Mouse (Mus musculus): ENCODE data around the gene Sorcs3. TPM values are rescaled to one million over a fixed set of nuclear protein-coding genes. Genes with fewer than 3 reads are reported as not detected.
A peak's percentile ranks its signal among the peaks of the same experiment; 100 is the strongest.

Gene Sorcs3
- polyA plus RNA-seq, 1 experiment from 2014 or later, result 18.3 TPM

DNA sequence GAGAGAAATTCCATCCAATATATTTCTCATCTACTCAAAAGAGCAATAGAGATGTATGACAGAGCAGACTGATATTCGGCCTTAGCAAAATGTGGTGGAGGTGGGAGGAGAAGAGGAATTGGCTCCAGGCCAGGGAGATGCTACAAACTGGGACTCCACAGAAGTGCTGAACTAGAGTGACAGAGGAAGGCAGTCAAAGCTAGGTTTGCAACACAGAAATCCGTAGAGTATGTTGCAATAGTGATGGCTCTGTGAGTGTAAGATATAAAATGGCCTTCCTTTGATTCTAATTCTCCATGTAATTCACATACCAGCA lies 340.3 kb downstream of the Sorcs3 start:
- Histone ChIP-seq H3K4me1 (ENCODE audit: control insufficient read depth, insufficient read depth, low read length) (peaks cover 3% of the 10 kb centered on the region; the same call in 1 of the 2 replicates), H3K27ac (ENCODE audit: low read length) (no peak overlapping the region), H3K9ac (ENCODE audit: low read depth, low read length) (no peak overlapping the region), H3K36me3 (ENCODE audit: control insufficient read depth, insufficient read depth, low read length) (no peaks in the 10 kb centered on the region), H3K27me3 (ENCODE audit: control insufficient read depth, insufficient read depth, low read depth, low read length) (no peaks in the 10 kb centered on the region), H3K4me2 (ENCODE audit: low read length) (no peak overlapping the region), H3K4me3 (ENCODE audit: low read depth, low read length) (no peak overlapping the region), H3K9me3 (replicated peaks; ENCODE audit: control insufficient read depth, low read length, poor library complexity, severe bottlenecking) (no peaks in the 10 kb centered on the region)
- no peak for ATAC-seq
- WGBS, result 73% methylated on average over 2 of the region's 2 CpGs

DNA sequence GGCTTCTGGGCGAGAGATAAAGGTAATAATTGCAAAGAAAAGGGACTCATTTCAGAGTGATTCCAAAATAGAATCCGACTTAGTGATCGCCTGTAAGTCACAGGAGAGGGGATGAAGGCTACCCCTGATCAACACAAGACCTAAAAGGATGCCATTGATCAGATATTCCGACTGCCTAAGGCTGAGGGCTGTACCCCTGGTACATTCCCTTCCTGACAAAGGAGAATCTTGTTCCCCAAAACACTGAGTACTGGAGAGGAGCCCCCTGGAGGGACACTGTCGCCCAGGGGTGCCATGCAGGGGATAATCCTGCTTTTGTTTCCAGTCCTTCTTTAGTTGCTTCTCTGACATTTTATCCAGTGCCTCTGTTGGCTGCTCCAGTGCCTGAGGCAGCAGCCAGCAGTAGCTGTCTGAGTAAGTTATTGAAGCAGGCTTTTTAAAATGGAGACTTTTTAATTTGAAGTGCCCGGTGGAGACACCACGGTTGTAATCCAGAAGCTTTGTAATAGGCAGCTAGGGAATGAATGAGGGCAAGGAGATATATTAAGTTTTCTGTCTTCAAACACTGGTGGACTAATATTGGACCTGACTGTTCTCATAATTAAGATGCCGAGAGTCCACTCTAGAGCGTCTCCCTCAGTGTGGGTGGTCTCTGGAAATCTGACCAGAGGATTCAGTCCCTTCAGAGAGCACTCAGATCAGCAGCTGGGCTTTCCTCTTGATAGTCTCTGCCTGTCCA lies 342.5 kb downstream of the Sorcs3 start:
- H3K9ac ChIP-seq (ENCODE audit: low read depth, low read length), result no peak overlapping the region
- ATAC-seq, result peak; percentile 39; the same call in 1 of the 2 replicates

DNA sequence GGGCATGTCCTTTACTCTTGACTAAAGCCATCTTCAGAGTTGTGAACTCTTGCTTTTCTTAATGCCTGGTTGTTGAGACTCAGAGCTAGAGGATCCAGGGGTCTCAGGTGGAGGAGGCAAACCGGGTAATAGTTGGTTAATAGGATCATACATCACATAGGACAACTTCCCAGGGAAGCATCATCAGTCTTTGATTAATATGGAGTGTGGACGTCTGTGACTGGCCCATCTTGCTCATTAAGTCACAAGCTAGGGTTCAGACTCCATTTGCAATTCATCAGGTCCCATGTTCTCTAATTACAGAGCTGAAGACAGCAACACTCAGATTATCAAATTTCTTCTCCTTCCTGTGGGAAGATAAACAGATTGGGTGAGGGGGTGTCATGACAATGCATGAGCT lies 353.6 kb downstream of the Sorcs3 start:
- 43% methylated on average over 2 of the region's 2 CpGs for WGBS
- no peak overlapping the region for H3K9ac ChIP-seq (ENCODE audit: low read depth, low read length)
- H3K27me3 ChIP-seq (ENCODE audit: control insufficient read depth, insufficient read depth, low read depth, low read length), result no peaks in the 10 kb centered on the region
- no peaks in the 10 kb centered on the region for H3K4me1 ChIP-seq (ENCODE audit: control insufficient read depth, insufficient read depth, low read length)
- no peaks in the 10 kb centered on the region for H3K9me3 ChIP-seq (replicated peaks; ENCODE audit: control insufficient read depth, low read length, poor library complexity, severe bottlenecking)
- no peak overlapping the region for H3K4me3 ChIP-seq (ENCODE audit: low read depth, low read length)
- no peak overlapping the region for H3K4me2 ChIP-seq (ENCODE audit: low read length)
- no peak for ATAC-seq
- H3K36me3 ChIP-seq (ENCODE audit: control insufficient read depth, insufficient read depth, low read length), result no peaks in the 10 kb centered on the region
- H3K27ac ChIP-seq (ENCODE audit: low read length), result no peak overlapping the region

More for the DNA sequence above, 342.5 kb downstream of the Sorcs3 start:
- 13% methylated on average over 9 of the region's 9 CpGs for WGBS
- no peak overlapping the region for H3K4me3 ChIP-seq (ENCODE audit: low read depth, low read length)
- no peak overlapping the region for H3K4me2 ChIP-seq (ENCODE audit: low read length)
- H3K4me1 ChIP-seq (ENCODE audit: control insufficient read depth, insufficient read depth, low read length), result peaks cover 3% of the 10 kb centered on the region; the same call in 1 of the 2 replicates
- H3K36me3 ChIP-seq (ENCODE audit: control insufficient read depth, insufficient read depth, low read length), result no peaks in the 10 kb centered on the region
- H3K27me3 ChIP-seq (ENCODE audit: control insufficient read depth, insufficient read depth, low read depth, low read length), result no peaks in the 10 kb centered on the region
- no peak overlapping the region for H3K27ac ChIP-seq (ENCODE audit: low read length)
- no peaks in the 10 kb centered on the region for H3K9me3 ChIP-seq (replicated peaks; ENCODE audit: control insufficient read depth, low read length, poor library complexity, severe bottlenecking)

DNA sequence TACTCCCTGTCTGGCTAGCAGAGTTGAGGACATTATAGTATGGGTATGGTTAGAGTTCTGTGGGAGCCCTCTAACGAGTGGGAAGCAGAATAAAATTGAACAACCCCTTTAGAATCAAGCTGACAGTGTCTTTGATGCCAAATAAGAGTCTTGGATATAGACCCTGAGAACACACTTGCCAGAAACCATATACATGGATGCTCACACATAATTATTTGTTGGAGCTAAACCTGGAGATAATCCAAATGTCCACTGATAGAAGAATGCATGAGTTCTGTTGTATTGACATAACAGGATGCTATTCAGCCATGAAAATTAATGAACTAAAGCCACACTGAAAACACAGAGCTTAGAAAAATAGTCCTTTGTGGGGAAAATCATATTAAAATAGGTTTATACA lies 369.9 kb downstream of the Sorcs3 start:
- no peak overlapping the region for H3K9ac ChIP-seq (ENCODE audit: low read depth, low read length)
- no peak overlapping the region for H3K27ac ChIP-seq (ENCODE audit: low read length)
- 0 out of 2 replicates have a peak, but pooled peaks cover 2% of the 10 kb centered on the region for H3K9me3 ChIP-seq (replicated peaks; ENCODE audit: control insufficient read depth, low read length, poor library complexity, severe bottlenecking)
- no peak overlapping the region for H3K4me2 ChIP-seq (ENCODE audit: low read length)
- H3K4me1 ChIP-seq (ENCODE audit: control insufficient read depth, insufficient read depth, low read length), result no peaks in the 10 kb centered on the region
- H3K27me3 ChIP-seq (ENCODE audit: control insufficient read depth, insufficient read depth, low read depth, low read length), result no peaks in the 10 kb centered on the region
- no peak overlapping the region for H3K4me3 ChIP-seq (ENCODE audit: low read depth, low read length)
- WGBS, result 43% methylated on average over 1 of the region's 1 CpGs
- no peak for ATAC-seq
- H3K36me3 ChIP-seq (ENCODE audit: control insufficient read depth, insufficient read depth, low read length), result no peaks in the 10 kb centered on the region

DNA sequence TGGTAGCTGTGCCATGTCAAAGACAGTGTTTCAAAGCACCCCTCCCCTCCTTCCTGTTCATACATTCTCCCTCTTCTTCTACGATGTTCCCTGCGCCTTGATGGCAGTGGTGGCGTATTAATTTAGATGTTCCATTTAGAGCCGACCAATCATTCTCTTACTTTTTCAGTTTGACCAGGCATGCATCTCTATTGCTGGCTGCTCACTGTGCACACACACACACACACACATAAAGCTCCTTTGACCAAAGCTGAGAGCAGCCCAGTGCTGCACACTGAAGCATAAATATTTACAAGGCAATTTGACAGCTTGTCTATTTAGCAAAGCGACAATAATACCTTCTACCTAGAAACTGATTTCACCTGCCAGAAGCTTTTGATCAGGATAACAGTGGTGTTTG lies 371.3 kb downstream of the Sorcs3 start:
- Histone ChIP-seq H3K27me3 (ENCODE audit: control insufficient read depth, insufficient read depth, low read depth, low read length) (no peaks in the 10 kb centered on the region), H3K9ac (ENCODE audit: low read depth, low read length) (no peak overlapping the region), H3K9me3 (replicated peaks; ENCODE audit: control insufficient read depth, low read length, poor library complexity, severe bottlenecking) (no peaks in the 10 kb centered on the region), H3K4me1 (ENCODE audit: control insufficient read depth, insufficient read depth, low read length) (no peaks in the 10 kb centered on the region), H3K36me3 (ENCODE audit: control insufficient read depth, insufficient read depth, low read length) (no peaks in the 10 kb centered on the region), H3K27ac (ENCODE audit: low read length) (no peak overlapping the region), H3K4me2 (ENCODE audit: low read length) (no peak overlapping the region), H3K4me3 (ENCODE audit: low read depth, low read length) (no peak overlapping the region)
- ATAC-seq, result no peak
- 69% methylated on average over 5 of the region's 5 CpGs for WGBS

DNA sequence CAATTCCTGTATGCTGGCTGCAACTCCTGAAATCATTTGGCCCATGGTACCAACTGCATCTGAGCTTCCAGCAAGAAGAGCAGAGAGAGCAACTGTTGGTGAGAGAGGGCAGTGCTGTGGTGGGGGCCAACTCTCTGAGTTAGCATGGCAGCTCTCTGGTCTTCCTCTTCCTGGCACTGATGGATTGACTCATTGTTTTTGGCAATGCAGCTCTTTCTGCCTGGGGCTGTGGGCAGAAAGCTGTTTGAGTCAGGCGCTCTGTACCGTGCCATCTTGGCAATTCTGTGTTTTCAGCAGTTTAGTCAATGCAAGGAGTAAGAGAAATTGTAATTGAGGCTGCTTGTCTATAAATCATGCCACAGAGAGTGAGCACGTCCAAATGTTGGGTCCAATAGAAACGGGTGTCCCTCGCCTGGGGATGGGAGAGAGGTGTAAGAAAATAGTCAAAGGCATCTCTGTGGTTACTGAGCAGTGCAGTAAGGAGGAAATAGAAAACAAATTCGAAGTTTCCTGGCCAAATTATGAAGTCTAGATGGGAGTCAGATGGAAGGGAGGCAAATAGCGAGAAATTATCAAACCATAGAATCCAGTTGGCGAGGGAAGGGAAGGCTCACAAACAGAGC lies 379.2 kb downstream of the Sorcs3 start:
- H3K9ac ChIP-seq (ENCODE audit: low read depth, low read length), result no peak overlapping the region
- ATAC-seq, result no peak
- 87% methylated on average over 8 of the region's 8 CpGs for WGBS

DNA sequence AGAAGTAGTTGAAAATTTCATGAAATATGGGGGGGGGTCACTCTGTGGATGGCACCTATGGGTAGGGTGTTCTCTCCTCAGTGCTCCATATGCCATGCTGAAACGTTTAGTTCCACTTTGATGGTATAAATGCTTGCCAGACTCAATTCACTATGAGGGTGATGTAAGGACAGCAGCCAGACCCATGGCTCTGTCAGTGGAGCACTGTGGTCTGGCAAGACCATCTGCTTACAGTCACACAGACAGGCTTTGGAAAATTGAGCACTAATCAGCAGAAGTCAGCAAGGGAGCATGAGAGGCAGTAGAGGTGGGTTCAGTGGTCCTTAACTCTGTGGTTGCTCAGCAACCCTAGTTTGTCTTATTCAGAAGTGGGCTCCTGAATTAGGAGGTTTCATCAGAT lies 411.1 kb downstream of the Sorcs3 start:
- H3K4me3 ChIP-seq (ENCODE audit: low read depth, low read length), result no peak overlapping the region

More for the DNA sequence above, 379.2 kb downstream of the Sorcs3 start:
- H3K9me3 ChIP-seq (replicated peaks; ENCODE audit: control insufficient read depth, low read length, poor library complexity, severe bottlenecking), result no peaks in the 10 kb centered on the region
- H3K36me3 ChIP-seq (ENCODE audit: control insufficient read depth, insufficient read depth, low read length), result no peaks in the 10 kb centered on the region
- no peak overlapping the region for H3K4me3 ChIP-seq (ENCODE audit: low read depth, low read length)
- no peak overlapping the region for H3K4me2 ChIP-seq (ENCODE audit: low read length)
- no peak overlapping the region for H3K27ac ChIP-seq (ENCODE audit: low read length)
- no peaks in the 10 kb centered on the region for H3K27me3 ChIP-seq (ENCODE audit: control insufficient read depth, insufficient read depth, low read depth, low read length)
- H3K4me1 ChIP-seq (ENCODE audit: control insufficient read depth, insufficient read depth, low read length), result no peaks in the 10 kb centered on the region

DNA sequence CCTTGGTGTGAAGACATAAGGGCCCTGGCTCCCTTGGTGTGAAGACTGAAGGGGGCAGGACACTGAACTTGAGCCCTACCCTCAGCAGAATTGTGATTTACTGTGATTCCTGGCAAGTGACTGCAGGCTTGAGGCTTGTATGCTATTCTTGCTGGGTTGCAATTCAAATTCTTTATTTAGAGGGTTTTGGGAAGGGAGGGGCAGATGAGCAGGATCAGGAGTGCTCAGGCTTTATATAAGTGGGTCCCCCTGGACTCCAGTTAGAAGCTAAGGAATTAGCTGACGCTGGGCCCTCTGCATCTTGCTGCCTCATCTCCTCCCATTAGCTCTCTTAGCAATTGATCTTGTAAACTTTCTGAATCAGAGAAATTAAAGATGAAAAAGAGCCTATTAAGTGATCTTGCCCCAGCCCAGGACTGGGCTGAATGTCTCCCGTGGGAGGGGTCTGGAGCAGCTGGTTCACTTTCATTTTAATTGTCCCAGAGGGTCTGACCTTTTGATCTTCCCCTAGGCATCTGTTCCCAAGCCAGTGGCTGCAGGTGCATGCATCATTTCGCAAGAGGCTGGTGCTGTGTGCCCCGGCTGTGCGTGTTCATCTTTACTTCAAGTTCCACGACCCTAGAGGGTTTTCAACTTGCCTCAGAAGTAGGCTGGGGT lies 425.0 kb downstream of the Sorcs3 start:
- no peaks in the 10 kb centered on the region for H3K9me3 ChIP-seq (replicated peaks; ENCODE audit: control insufficient read depth, low read length, poor library complexity, severe bottlenecking)
- no peaks in the 10 kb centered on the region for H3K27me3 ChIP-seq (ENCODE audit: control insufficient read depth, insufficient read depth, low read depth, low read length)
- no peak overlapping the region for H3K9ac ChIP-seq (ENCODE audit: low read depth, low read length)
- 23% methylated on average over 6 of the region's 6 CpGs for WGBS
- no peak for ATAC-seq
- H3K4me1 ChIP-seq (ENCODE audit: control insufficient read depth, insufficient read depth, low read length), result peaks cover 10% of the 10 kb centered on the region; the same call in 1 of the 2 replicates
- no peak overlapping the region for H3K4me3 ChIP-seq (ENCODE audit: low read depth, low read length)
- no peak overlapping the region for H3K4me2 ChIP-seq (ENCODE audit: low read length)
- H3K27ac ChIP-seq (ENCODE audit: low read length), result no peak overlapping the region
- no peaks in the 10 kb centered on the region for H3K36me3 ChIP-seq (ENCODE audit: control insufficient read depth, insufficient read depth, low read length)

More for the DNA sequence above, 411.1 kb downstream of the Sorcs3 start:
- Histone ChIP-seq H3K27me3 (ENCODE audit: control insufficient read depth, insufficient read depth, low read depth, low read length) (no peaks in the 10 kb centered on the region), H3K27ac (ENCODE audit: low read length) (no peak overlapping the region), H3K4me1 (ENCODE audit: control insufficient read depth, insufficient read depth, low read length) (no peaks in the 10 kb centered on the region), H3K4me2 (ENCODE audit: low read length) (no peak overlapping the region), H3K9ac (ENCODE audit: low read depth, low read length) (no peak overlapping the region), H3K36me3 (ENCODE audit: control insufficient read depth, insufficient read depth, low read length) (no peaks in the 10 kb centered on the region), H3K9me3 (replicated peaks; ENCODE audit: control insufficient read depth, low read length, poor library complexity, severe bottlenecking) (no peaks in the 10 kb centered on the region)
- no peak for ATAC-seq
- 71% methylated on average over 1 of the region's 1 CpGs for WGBS

DNA sequence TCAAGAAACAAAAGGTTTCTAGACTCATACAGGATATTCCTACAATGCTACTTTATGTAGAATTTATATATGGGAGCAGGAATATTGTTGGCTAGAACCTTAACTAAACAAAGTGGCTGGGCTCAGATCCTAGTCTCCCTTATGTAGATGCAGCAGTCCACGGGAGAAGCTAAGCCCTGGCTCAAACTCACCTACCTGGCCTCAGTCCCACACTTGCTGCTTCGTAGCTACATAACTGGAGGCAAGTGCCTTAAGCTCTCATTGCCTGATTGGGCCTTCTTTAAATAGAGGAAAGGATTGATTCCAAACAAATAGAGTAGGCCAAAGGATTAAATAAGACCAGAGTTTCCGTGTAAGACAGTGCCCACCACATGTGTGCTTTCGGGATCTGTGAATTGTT lies 436.7 kb downstream of the Sorcs3 start:
- H3K4me2 ChIP-seq (ENCODE audit: low read length), result no peak overlapping the region
- 68% methylated on average over 4 of the region's 4 CpGs for WGBS

More for the DNA sequence above, 436.7 kb downstream of the Sorcs3 start:
- Histone ChIP-seq H3K9ac (ENCODE audit: low read depth, low read length) (no peak overlapping the region), H3K4me3 (ENCODE audit: low read depth, low read length) (no peak overlapping the region), H3K36me3 (ENCODE audit: control insufficient read depth, insufficient read depth, low read length) (no peaks in the 10 kb centered on the region), H3K9me3 (replicated peaks; ENCODE audit: control insufficient read depth, low read length, poor library complexity, severe bottlenecking) (no peaks in the 10 kb centered on the region), H3K4me1 (ENCODE audit: control insufficient read depth, insufficient read depth, low read length) (no peaks in the 10 kb centered on the region), H3K27ac (ENCODE audit: low read length) (no peak overlapping the region), H3K27me3 (ENCODE audit: control insufficient read depth, insufficient read depth, low read depth, low read length) (no peaks in the 10 kb centered on the region)
- no peak for ATAC-seq

Measured in midbrain, embryonic 16.5 days (tissue).